Mouse (Mus musculus): ENCODE data around the gene Gcn1l1.

GRCm38 (mm10) chr5:115546536-115546935 is 18.5 kb upstream of the Gcn1l1 start:
- TF ChIP-seq CTCF (IDR thresholded peaks at IDR 0.05; ENCODE audit: borderline replicate concordance, extremely low read depth, insufficient read depth, insufficient read length) (no peak), POLR2A (IDR thresholded peaks at IDR 0.05; ENCODE audit: borderline replicate concordance, extremely low read depth, insufficient read depth, insufficient read length, poor library complexity, severe bottlenecking) (no peak)
